Mouse (Mus musculus): ENCODE measurements around the gene Bsdc1. TPM values are rescaled to one million over a fixed set of nuclear protein-coding genes. Genes with fewer than 3 reads are reported as not detected.
"Not testable (repeated sequence)": the region's sequence is repeated elsewhere in the genome, so short reads cannot be mapped to it uniquely, and the experiment has no call there.

Gene Bsdc1
- polyA plus RNA-seq, 1 experiment from 2014 or later, result 30.3 TPM

DNA sequence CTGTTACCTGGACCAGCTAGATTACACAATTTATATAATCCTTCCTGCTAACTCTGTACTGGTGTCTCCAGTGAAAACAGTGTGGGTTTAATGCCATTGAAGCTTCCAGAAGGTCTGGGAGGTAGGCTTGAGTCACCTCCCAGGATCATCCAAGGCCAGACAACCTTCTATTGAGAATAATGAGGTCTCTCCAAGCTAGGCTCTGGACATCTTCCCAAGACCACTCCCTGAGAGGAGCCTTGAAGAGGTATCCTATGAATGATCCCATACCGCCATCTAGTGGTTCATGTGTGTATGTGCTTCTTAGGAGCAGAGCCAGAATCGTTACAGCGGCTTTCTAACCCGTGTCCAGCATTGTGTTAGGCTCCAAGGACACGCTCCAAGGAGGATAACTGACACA is 6.1 kb upstream of the Bsdc1 start:
- ATAC-seq (ENCODE audit: low FRiP score, low read depth), result peak; percentile 73; the same call in 1 of the 2 replicates
- H3K27ac ChIP-seq, result no peak overlapping the region
- H3K36me3 ChIP-seq, result no peaks in the 10 kb centered on the region
- H3K9me3 ChIP-seq, result no peaks in the 10 kb centered on the region
- H3K4me1 ChIP-seq, result no peaks in the 10 kb centered on the region
- H3K9ac ChIP-seq, result no peak overlapping the region
- H3K27me3 ChIP-seq, result no peaks in the 10 kb centered on the region
- no peak overlapping the region for H3K4me3 ChIP-seq
- H3K4me2 ChIP-seq (replicated peaks), result no peak overlapping the region
- WGBS, result 5% methylated on average over 5 of the region's 5 CpGs

- no peak overlapping the region for H3K4me3 ChIP-seq
- no peaks in the 10 kb centered on the region for H3K27me3 ChIP-seq
- H3K36me3 ChIP-seq, result no peaks in the 10 kb centered on the region
- no peak overlapping the region for H3K4me2 ChIP-seq (replicated peaks)
- no peak overlapping the region for H3K27ac ChIP-seq
- H3K4me1 ChIP-seq, result no peaks in the 10 kb centered on the region
- 59% methylated on average over 5 of the region's 5 CpGs for WGBS
- H3K9ac ChIP-seq, result no peak overlapping the region
- no peaks in the 10 kb centered on the region for H3K9me3 ChIP-seq
- no peak for ATAC-seq (ENCODE audit: low FRiP score, low read depth)
Observed at GRCm38 (mm10) chr4:129456126-129456525, 5.3 kb upstream of the Bsdc1 start.

GRCm38 (mm10) chr4:129457311-129457710 is 4.1 kb upstream of the Bsdc1 start:
- H3K27me3 ChIP-seq; H3K36me3 ChIP-seq; H3K27ac ChIP-seq; H3K4me2 ChIP-seq (replicated peaks); H3K9me3 ChIP-seq; H3K4me3 ChIP-seq; H3K4me1 ChIP-seq; H3K9ac ChIP-seq; ATAC-seq (ENCODE audit: low FRiP score, low read depth): not testable (repeated sequence)
- WGBS, result 76% methylated on average over 2 of the region's 2 CpGs

- Histone ChIP-seq H3K4me3 (no peak overlapping the region), H3K4me1 (peaks cover 8% of the 10 kb centered on the region), H3K4me2 (replicated peaks) (no peak overlapping the region), H3K9ac (no peak overlapping the region), H3K27me3 (no peaks in the 10 kb centered on the region), H3K36me3 (peaks cover 4% of the 10 kb centered on the region; the same call in 1 of the 2 replicates), H3K9me3 (no peaks in the 10 kb centered on the region), H3K27ac (no peak overlapping the region)
- WGBS, result 91% methylated on average over 3 of the region's 3 CpGs
- ATAC-seq (ENCODE audit: low FRiP score, low read depth), result no peak
Observed at GRCm38 (mm10) chr4:129459726-129460125, 1.7 kb upstream of the Bsdc1 start.

GRCm38 (mm10) chr4:129460827-129461182 is 576 bp upstream of the Bsdc1 start:
- 2% methylated on average over 4 of the region's 4 CpGs for WGBS
- ATAC-seq (ENCODE audit: low FRiP score, low read depth), result peak; percentile 17; the same call in 1 of the 2 replicates
- H3K9ac ChIP-seq, result peak overlapping the region; percentile 73
- H3K4me3 ChIP-seq, result peak overlapping the region; percentile 94
- no peaks in the 10 kb centered on the region for H3K27me3 ChIP-seq
- no peaks in the 10 kb centered on the region for H3K9me3 ChIP-seq
- H3K4me1 ChIP-seq, result peaks cover 8% of the 10 kb centered on the region
- H3K27ac ChIP-seq, result peak overlapping the region; percentile 91
- H3K4me2 ChIP-seq (replicated peaks), result peak overlapping the region; percentile 72
- peaks cover 14% of the 10 kb centered on the region for H3K36me3 ChIP-seq

DNA sequence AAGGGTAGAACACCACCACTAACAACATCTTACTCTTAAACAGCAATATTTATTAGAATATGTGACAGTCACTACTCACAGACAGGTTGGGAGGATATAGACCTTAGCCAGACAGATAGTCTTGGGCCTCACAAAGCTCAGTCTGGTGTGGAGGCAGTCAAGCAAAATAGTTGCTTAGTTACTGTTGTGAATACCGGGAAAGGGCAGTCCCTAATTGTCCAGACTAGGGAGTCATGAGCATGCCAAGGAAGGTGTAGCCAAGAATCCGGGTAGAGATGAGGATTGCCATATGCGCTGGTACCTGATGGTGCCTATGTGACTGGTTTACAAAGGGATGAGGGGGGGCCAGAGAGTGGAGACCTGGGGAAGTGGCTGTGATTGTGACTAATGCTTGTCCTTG is 737 bp downstream of the Bsdc1 start:
- WGBS, result 46% methylated on average over 3 of the region's 3 CpGs
- Histone ChIP-seq H3K4me3 (peak overlapping the region; percentile 94), H3K27ac (peak overlapping the region; percentile 52; the same call in 1 of the 2 replicates)

DNA sequence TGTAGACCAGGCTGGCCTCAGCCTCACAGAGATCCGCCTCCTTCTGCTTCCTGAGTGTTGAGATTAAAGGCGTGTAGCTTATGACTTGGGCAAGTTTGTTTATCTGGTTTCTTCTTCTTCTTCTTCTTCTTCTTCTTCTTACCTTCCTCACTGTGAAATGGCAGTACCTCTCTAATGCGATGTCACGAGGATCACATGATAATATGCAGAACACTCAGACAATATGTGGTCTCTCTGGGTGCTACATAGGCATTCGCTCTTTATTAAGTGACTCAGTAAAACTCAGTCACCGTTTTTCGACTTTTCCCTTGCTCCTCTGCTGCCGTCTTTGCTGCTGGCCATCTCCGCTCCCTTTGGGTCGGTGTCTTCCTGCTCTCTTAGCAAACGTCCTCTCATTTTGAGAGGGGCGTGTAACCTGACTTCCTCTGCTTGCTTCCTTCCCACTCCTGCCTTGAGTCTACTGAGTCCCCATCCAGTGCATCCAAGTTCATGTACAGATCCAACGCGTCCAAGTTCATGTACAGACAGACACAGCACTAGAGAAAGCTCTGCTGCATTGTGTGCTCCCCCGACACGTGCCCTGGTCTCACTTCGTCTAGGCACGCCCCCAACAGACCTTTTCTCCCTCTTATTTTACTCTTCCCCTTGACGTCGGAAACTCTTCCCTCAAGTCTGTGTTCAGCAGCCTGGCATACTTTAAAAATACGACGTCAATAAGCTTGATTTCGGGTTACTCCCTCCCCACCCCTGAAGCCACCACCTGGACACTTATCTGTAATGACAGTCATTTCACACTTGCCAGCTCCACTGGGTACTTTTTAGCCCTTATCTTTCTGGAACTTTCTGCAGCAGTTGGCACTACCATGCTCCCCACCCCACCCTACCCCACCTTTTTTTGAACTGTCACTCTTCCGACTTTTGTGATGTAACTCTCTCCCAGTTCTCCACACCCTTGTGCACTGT is 2.0 kb downstream of the Bsdc1 start:
- H3K36me3 ChIP-seq, result peaks cover 40% of the 10 kb centered on the region
- no peak for ATAC-seq (ENCODE audit: low FRiP score, low read depth)
- no peaks in the 10 kb centered on the region for H3K9me3 ChIP-seq
- H3K27ac ChIP-seq, result 0 out of 2 replicates have a peak overlapping the region, but pooled peaks have one; percentile 22
- H3K27me3 ChIP-seq, result no peaks in the 10 kb centered on the region
- 89% methylated on average over 24 of the region's 24 CpGs for WGBS
- H3K4me2 ChIP-seq (replicated peaks), result no peak overlapping the region
- peaks cover 8% of the 10 kb centered on the region for H3K4me1 ChIP-seq
- H3K9ac ChIP-seq, result no peak overlapping the region
- peak overlapping the region; percentile 94; the same call in 1 of the 2 replicates for H3K4me3 ChIP-seq

More for the DNA sequence above, 737 bp downstream of the Bsdc1 start:
- H3K27me3 ChIP-seq, result no peaks in the 10 kb centered on the region
- peak overlapping the region; percentile 86 for H3K9ac ChIP-seq
- H3K4me2 ChIP-seq (replicated peaks), result peak overlapping the region; percentile 89
- H3K36me3 ChIP-seq, result peaks cover 27% of the 10 kb centered on the region
- peaks cover 8% of the 10 kb centered on the region for H3K4me1 ChIP-seq
- ATAC-seq (ENCODE audit: low FRiP score, low read depth), result no peak
- H3K9me3 ChIP-seq, result no peaks in the 10 kb centered on the region

- Histone ChIP-seq H3K27me3 (no peaks in the 10 kb centered on the region), H3K36me3 (peaks cover 49% of the 10 kb centered on the region), H3K4me1 (peaks cover 8% of the 10 kb centered on the region), H3K27ac (no peak overlapping the region), H3K9me3 (no peaks in the 10 kb centered on the region), H3K4me2 (replicated peaks) (no peak overlapping the region), H3K4me3 (no peak overlapping the region), H3K9ac (no peak overlapping the region)
- ATAC-seq (ENCODE audit: low FRiP score, low read depth), result no peak
- 85% methylated on average over 4 of the region's 4 CpGs for WGBS
Observed at GRCm38 (mm10) chr4:129464286-129464815, 3.0 kb downstream of the Bsdc1 start.

GRCm38 (mm10) chr4:129476047-129476446 is 14.7 kb downstream of the Bsdc1 start:
- 89% methylated on average over 11 of the region's 11 CpGs for WGBS
- Histone ChIP-seq H3K9me3 (no peaks in the 10 kb centered on the region), H3K27me3 (no peaks in the 10 kb centered on the region), H3K27ac (no peak overlapping the region), H3K4me1 (no peaks in the 10 kb centered on the region), H3K4me3 (no peak overlapping the region), H3K4me2 (replicated peaks) (no peak overlapping the region), H3K9ac (no peak overlapping the region), H3K36me3 (peaks cover 92% of the 10 kb centered on the region)
- ATAC-seq (ENCODE audit: low FRiP score, low read depth), result no peak

- Histone ChIP-seq H3K4me2 (replicated peaks) (no peak overlapping the region), H3K27ac (no peak overlapping the region), H3K9me3 (no peaks in the 10 kb centered on the region), H3K4me1 (no peaks in the 10 kb centered on the region), H3K4me3 (no peak overlapping the region), H3K27me3 (no peaks in the 10 kb centered on the region), H3K9ac (no peak overlapping the region), H3K36me3 (peaks cover 94% of the 10 kb centered on the region)
- 92% methylated on average over 3 of the region's 3 CpGs for WGBS
- no peak for ATAC-seq (ENCODE audit: low FRiP score, low read depth)
Observed at GRCm38 (mm10) chr4:129479863-129480262, 18.5 kb downstream of the Bsdc1 start.

DNA sequence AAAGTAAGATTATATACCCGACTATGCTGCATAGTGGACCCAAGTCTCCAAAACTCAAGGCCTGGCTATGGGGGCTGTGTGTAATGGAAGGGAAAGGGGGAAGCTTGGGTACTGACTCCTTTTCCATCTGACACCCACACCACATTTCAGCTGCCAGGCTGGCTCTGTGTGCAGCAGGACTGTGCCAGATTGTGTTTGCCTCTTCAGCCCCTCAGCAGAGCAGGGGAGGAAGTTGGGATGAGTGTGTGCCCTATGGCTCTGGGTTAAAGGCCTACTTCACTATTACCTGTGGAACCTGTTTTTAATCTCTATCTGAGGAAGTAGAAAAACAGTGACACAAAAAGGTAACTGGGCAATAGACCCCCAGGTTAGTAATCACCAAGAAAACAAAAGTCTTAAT is 19.7 kb downstream of the Bsdc1 start:
- ATAC-seq (ENCODE audit: low FRiP score, low read depth), result no peak

More for the DNA sequence above, 19.7 kb downstream of the Bsdc1 start:
- Histone ChIP-seq H3K4me3 (no peak overlapping the region), H3K4me2 (replicated peaks) (no peak overlapping the region), H3K36me3 (peaks cover 95% of the 10 kb centered on the region), H3K9me3 (no peaks in the 10 kb centered on the region), H3K9ac (no peak overlapping the region), H3K27me3 (no peaks in the 10 kb centered on the region), H3K27ac (no peak overlapping the region), H3K4me1 (no peaks in the 10 kb centered on the region)
- 84% methylated on average over 1 of the region's 1 CpGs for WGBS
